Mouse (Mus musculus): ENCODE measurements around the gene Ppp1r1a. TPM values are rescaled to one million over a fixed set of nuclear protein-coding genes. Genes with fewer than 3 reads are reported as not detected.

Ppp1r1a gene
- total RNA-seq, 2 experiments from 2014 or later, result 62.0 to 73.9 TPM

Other genes with a start within 250 kb of the Ppp1r1a start
- gene Gpr84, start 227.4 kb downstream of the Ppp1r1a start, total RNA-seq (2021), result under 1 TPM; 0.16 to 0.20 TPM
- gene Zfp385a, start 197.9 kb downstream of the Ppp1r1a start, total RNA-seq (2021), result 10 to 100 TPM; 62.1 to 70.0 TPM
- gene Itga5, start 171.2 kb downstream of the Ppp1r1a start, total RNA-seq (2021), result 10 to 100 TPM; 65.8 to 68.1 TPM
- not detected for gene Gtsf1, start 107.5 kb downstream of the Ppp1r1a start, total RNA-seq (2021)
- gene Gtsf2, start 89.5 kb downstream of the Ppp1r1a start, total RNA-seq (2021), result not detected
- 1 to 10 TPM; 5.2 to 5.6 TPM for gene Nckap1l, start 84.2 kb downstream of the Ppp1r1a start, total RNA-seq (2021)
- gene Pde1b, start 35.0 kb downstream of the Ppp1r1a start, total RNA-seq (2021), result 1 to 10 TPM; 2.6 TPM
- gene Glycam1, start 27.1 kb upstream of the Ppp1r1a start, total RNA-seq (2021), result not detected
- gene Mucl1, start 217.5 kb upstream of the Ppp1r1a start, total RNA-seq (2021), result not detected